Mouse (Mus musculus) neural tube, embryonic 13.5 days (tissue): ENCODE results near the gene Gbp8. TPM values are rescaled to one million over a fixed set of nuclear protein-coding genes. Genes with fewer than 3 reads are reported as not detected.
"Not testable (repeated sequence)": the region's sequence is repeated elsewhere in the genome, so short reads cannot be mapped to it uniquely, and the experiment has no call there.

Source experiments
- ATAC-seq: fragments of 200-750 bp; cut with Nextera tagmentation; 2 replicates; pipeline ENCODE4 v1.8.0; 2017; ENCODE audit warnings: low read depth, mild to moderate bottlenecking, moderate TSS enrichment, moderate library complexity
- H3K27ac ChIP-seq: fragments of 300-500 bp; sonication (generic); replicated peaks from 2 replicates; pipeline ENCODE4 v1.5.1; 2015; ENCODE audit warnings: moderate library complexity, mild to moderate bottlenecking, inconsistent platforms
- H3K27me3 ChIP-seq: fragments of 300-500 bp; sonication (generic); 2 replicates; pipeline ENCODE4 v1.6.1; 2015; ENCODE audit warnings: mild to moderate bottlenecking, inconsistent platforms
- H3K36me3 ChIP-seq: fragments of 300-500 bp; sonication (generic); 2 replicates; pipeline ENCODE4 v1.6.1; 2015; ENCODE audit warnings: mild to moderate bottlenecking, inconsistent platforms
- H3K4me1 ChIP-seq: fragments of 300-500 bp; sonication (generic); replicated peaks from 2 replicates; pipeline ENCODE4 v1.6.1; 2015; ENCODE audit warnings: inconsistent platforms
- H3K4me2 ChIP-seq: fragments of 300-500 bp; sonication (generic); 2 replicates; pipeline ENCODE4 v1.6.1; 2015; ENCODE audit warnings: inconsistent platforms, mild to moderate bottlenecking, moderate library complexity
- H3K4me3 ChIP-seq: fragments of 300-500 bp; sonication (generic); 2 replicates; pipeline ENCODE4 v1.5.1; 2015; ENCODE audit warnings: mild to moderate bottlenecking, inconsistent platforms
- H3K9ac ChIP-seq: fragments of 300-500 bp; sonication (generic); 2 replicates; pipeline ENCODE4 v1.6.1; 2015; ENCODE audit warnings: moderate library complexity, mild to moderate bottlenecking, inconsistent platforms
- H3K9me3 ChIP-seq: fragments of 300-500 bp; sonication (generic); 2 replicates; pipeline ENCODE4 v1.6.1; 2016; ENCODE audit warnings: inconsistent platforms
- WGBS: fragments of 180-500 bp; shearing (Covaris S2); methylation state at CpG from one replicate; pipeline ENCODE4 v1.1.7; 2015; 5-methylcytosine and 5-hydroxymethylcytosine counted together
- polyA plus RNA-seq: library from polyadenylated mRNA; unstranded; fragments of >200 nt; fragmentation: Nextera tagmentation; extraction: Ambion mirVana; gene quantifications from 2 replicates; pipeline ENCODE4 v1.2.1, GENCODE M21; 2015

Gbp8 gene
- 0.54 and 1.2 TPM in 2 replicates for polyA plus RNA-seq

DNA sequence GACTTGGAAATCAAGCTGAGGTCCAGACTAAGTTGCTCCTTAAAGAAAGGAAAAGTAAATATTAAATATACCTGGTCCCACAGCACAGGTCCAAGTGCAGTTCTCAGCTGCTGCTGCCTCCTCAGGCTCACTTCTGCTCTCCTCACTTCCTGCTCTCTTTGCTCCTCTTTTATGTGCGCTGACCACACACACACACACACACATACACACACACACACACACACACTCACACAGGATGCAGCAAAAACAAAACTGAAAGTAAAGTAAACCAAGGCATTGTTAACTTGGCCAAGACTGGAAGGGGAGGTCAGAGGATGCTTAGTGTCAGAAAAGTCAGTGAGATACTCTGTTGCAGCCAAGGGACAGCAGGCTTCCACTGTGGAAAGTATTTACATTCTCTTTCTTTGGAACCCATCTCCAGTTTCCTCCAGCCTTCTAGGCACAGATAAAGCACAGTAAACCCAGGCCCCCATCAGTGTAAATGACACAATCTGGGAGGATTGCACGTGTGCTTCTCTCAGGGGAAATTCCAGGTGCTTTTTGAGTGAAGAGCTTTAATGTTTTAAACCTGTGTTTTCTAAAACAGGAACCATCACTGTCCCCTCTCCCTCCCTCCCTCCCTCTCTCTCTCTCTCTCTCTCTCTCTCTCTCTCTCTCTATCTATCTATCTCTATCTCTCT is at the start of gene Gbp8, which contains the start of the genes Gbp9 and Gbp4:
Gene Gbp8, minus strand, starts transcription at position 132 of the 680 bp plus-strand sequence.
Gene Gbp9, minus strand, starts transcription at position 131 of the 680 bp plus-strand sequence.
Gene Gbp4, minus strand, starts transcription at position 178 of the 680 bp plus-strand sequence.
- H3K27ac ChIP-seq, H3K4me2 ChIP-seq, H3K27me3 ChIP-seq, H3K4me3 ChIP-seq, ATAC-seq, H3K9me3 ChIP-seq, H3K9ac ChIP-seq, H3K4me1 ChIP-seq, H3K36me3 ChIP-seq: not testable (repeated sequence)
- 33% methylated on average over 2 of the region's 2 CpGs for WGBS

- Histone ChIP-seq H3K36me3 (no peaks in the 10 kb centered on the region), H3K4me3 (no peak overlapping the region), H3K27ac (no peak overlapping the region), H3K4me1 (no peaks in the 10 kb centered on the region), H3K4me2 (no peak overlapping the region), H3K27me3 (no peaks in the 10 kb centered on the region), H3K9ac (no peak overlapping the region), H3K9me3 (no peaks in the 10 kb centered on the region)
- ATAC-seq: no peak
Observed at GRCm38 (mm10) chr5:105181446-105181845, 42.1 kb upstream of the Gbp8 start.

- 84% methylated on average over 5 of the region's 5 CpGs for WGBS
- Histone ChIP-seq H3K4me3 (no peak overlapping the region), H3K36me3 (no peaks in the 10 kb centered on the region), H3K27ac (no peak overlapping the region), H3K4me2 (no peak overlapping the region), H3K27me3 (no peaks in the 10 kb centered on the region), H3K9ac (no peak overlapping the region), H3K9me3 (no peaks in the 10 kb centered on the region), H3K4me1 (no peaks in the 10 kb centered on the region)
- ATAC-seq: no peak
Observed at GRCm38 (mm10) chr5:105156582-105156981, 17.2 kb upstream of the Gbp8 start.

- no peak overlapping the region for H3K9ac ChIP-seq
- no peak for ATAC-seq
- no peaks in the 10 kb centered on the region for H3K36me3 ChIP-seq
- H3K27me3 ChIP-seq: no peaks in the 10 kb centered on the region
- H3K27ac ChIP-seq: no peak overlapping the region
- no peaks in the 10 kb centered on the region for H3K9me3 ChIP-seq
- no peak overlapping the region for H3K4me2 ChIP-seq
- no peaks in the 10 kb centered on the region for H3K4me1 ChIP-seq
- no peak overlapping the region for H3K4me3 ChIP-seq
Observed at GRCm38 (mm10) chr5:105154049-105154448, 14.7 kb upstream of the Gbp8 start.

- not testable (repeated sequence) for H3K4me2 ChIP-seq, H3K27me3 ChIP-seq, H3K36me3 ChIP-seq, H3K27ac ChIP-seq, ATAC-seq, H3K9me3 ChIP-seq, H3K4me3 ChIP-seq, H3K9ac ChIP-seq, H3K4me1 ChIP-seq
- WGBS: 64% methylated on average over 2 of the region's 2 CpGs
Observed at GRCm38 (mm10) chr5:105148062-105148461, 8.7 kb upstream of the Gbp8 start.

DNA sequence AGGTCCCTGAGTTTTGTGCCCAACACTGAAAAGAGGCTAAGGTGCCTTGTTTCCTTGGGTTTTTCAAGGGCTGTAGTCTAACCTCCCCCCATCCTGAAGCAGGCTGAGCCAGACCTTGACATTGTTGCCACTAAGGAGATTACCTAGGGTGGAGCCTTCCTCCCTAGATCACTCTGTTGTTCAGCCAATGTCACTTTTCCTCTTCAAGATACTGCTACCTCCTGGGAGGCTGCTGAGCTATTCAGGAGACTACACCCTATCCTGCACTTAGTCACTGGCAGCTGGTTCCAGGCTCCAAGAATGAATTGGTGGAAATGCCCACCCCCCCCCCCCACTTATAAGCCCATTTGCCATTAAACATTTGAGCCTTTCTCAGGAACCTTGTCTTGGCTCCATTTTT is 7.1 kb upstream of the Gbp8 start:
- H3K9me3 ChIP-seq: no peaks in the 10 kb centered on the region
- H3K9ac ChIP-seq: no peak overlapping the region
- no peak overlapping the region for H3K4me2 ChIP-seq
- no peaks in the 10 kb centered on the region for H3K27me3 ChIP-seq
- H3K4me1 ChIP-seq: no peaks in the 10 kb centered on the region
- no peaks in the 10 kb centered on the region for H3K36me3 ChIP-seq
- H3K4me3 ChIP-seq: no peak overlapping the region
- no peak overlapping the region for H3K27ac ChIP-seq
- ATAC-seq: no peak

GRCm38 (mm10) chr5:105145731-105146130 is 6.4 kb upstream of the Gbp8 start:
- H3K4me2 ChIP-seq, H3K9ac ChIP-seq, ATAC-seq, H3K4me1 ChIP-seq, H3K36me3 ChIP-seq, H3K4me3 ChIP-seq, H3K27ac ChIP-seq, H3K27me3 ChIP-seq, H3K9me3 ChIP-seq: not testable (repeated sequence)
- 64% methylated on average over 3 of the region's 3 CpGs for whole genome bisulfite sequencing

- 58% methylated on average over 2 of the region's 2 CpGs for WGBS
- H3K9ac ChIP-seq, H3K27me3 ChIP-seq, H3K4me3 ChIP-seq, H3K36me3 ChIP-seq, ATAC-seq, H3K27ac ChIP-seq, H3K4me2 ChIP-seq, H3K4me1 ChIP-seq, H3K9me3 ChIP-seq: not testable (repeated sequence)
Observed at GRCm38 (mm10) chr5:105140089-105140810, 910 bp upstream of the Gbp8 start.

GRCm38 (mm10) chr5:105138906-105139305 is 434 bp downstream of the Gbp8 start:
- 86% methylated on average over 1 of the region's 1 CpGs for WGBS
- no peak overlapping the region for H3K4me3 ChIP-seq
- no peak for ATAC-seq
- no peaks in the 10 kb centered on the region for H3K27me3 ChIP-seq
- no peak overlapping the region for H3K4me2 ChIP-seq
- no peak overlapping the region for H3K9ac ChIP-seq
- no peaks in the 10 kb centered on the region for H3K4me1 ChIP-seq
- H3K36me3 ChIP-seq: no peaks in the 10 kb centered on the region
- H3K9me3 ChIP-seq: no peaks in the 10 kb centered on the region
- no peak overlapping the region for H3K27ac ChIP-seq

DNA sequence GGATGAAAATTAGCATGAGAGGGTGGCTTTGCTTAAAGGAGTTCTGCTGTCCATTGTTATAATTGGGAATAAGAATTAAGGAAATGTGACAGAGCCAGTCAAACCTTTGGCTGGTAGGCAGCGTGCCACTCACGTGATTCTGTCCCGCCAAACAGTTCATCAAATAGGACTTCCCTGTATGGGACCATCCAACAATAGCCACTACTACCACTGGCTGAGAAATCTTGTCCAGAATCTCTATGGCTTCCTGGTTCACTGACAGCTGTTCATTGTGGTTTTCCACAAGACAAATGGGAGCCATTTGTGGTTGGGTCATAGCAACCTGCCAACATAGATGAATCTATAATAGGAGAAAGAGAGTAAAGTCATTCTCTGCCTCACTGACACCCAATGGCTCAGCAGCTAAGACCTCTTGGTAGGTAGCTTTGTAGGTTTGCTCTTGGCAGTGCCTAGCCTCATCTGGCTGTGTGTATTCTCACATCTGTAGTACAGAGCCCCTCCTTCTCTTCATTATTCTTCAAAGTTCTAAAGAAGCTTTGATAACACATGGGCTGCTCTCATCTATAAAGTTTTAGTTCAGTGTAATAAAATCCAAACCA is 2.5 kb downstream of the Gbp8 start:
- not testable (repeated sequence) for H3K4me2 ChIP-seq, ATAC-seq, H3K36me3 ChIP-seq, H3K4me3 ChIP-seq, H3K4me1 ChIP-seq, H3K27me3 ChIP-seq, H3K9me3 ChIP-seq, H3K9ac ChIP-seq, H3K27ac ChIP-seq
- 80% methylated on average over 3 of the region's 3 CpGs for WGBS

- not testable (repeated sequence) for ATAC-seq, H3K4me1 ChIP-seq, H3K4me2 ChIP-seq, H3K36me3 ChIP-seq, H3K9me3 ChIP-seq, H3K4me3 ChIP-seq, H3K27ac ChIP-seq, H3K9ac ChIP-seq, H3K27me3 ChIP-seq
- WGBS: 83% methylated on average over 6 of the region's 6 CpGs
Observed at GRCm38 (mm10) chr5:105121731-105122130, 17.6 kb downstream of the Gbp8 start.

DNA sequence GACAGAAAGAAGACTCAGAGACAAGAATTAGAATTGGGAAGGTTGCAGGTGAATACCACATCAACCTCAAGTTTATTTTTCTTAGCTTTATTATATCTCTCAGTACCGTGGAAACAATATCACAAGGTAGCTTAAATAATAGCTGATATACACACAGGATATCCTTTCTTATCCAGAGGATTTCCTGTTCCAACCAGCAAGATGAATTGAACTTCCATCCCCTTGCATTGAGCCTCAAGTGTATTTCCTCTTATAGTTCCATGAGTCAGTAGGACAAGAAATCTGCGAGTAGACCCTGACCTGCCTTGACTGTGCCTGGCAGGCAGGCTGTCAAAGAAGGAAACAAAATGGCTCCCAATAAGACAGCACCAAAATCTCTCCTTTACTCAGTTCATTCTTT is 23.6 kb downstream of the Gbp8 start:
- Histone ChIP-seq H3K27ac (no peak overlapping the region), H3K4me1 (no peaks in the 10 kb centered on the region), H3K4me3 (no peak overlapping the region), H3K27me3 (no peaks in the 10 kb centered on the region), H3K9ac (no peak overlapping the region), H3K9me3 (no peaks in the 10 kb centered on the region), H3K36me3 (no peaks in the 10 kb centered on the region), H3K4me2 (no peak overlapping the region)
- ATAC-seq: no peak
- WGBS: 86% methylated on average over 2 of the region's 2 CpGs
